Mouse (Mus musculus) activated CD4-positive, CD25-positive, alpha-beta regulatory T cell (primary cell): ENCODE measurements around the gene Cep55. TPM values are rescaled to one million over a fixed set of nuclear protein-coding genes. Genes with fewer than 3 reads are reported as not detected.

ENCODE experiments used
- polyA plus RNA-seq, 2 experiments: library from polyadenylated mRNA; unstranded; fragments of 100-300 nt; shearing (Covaris generic); gene quantifications; one replicate each; pipeline ENCODE4 v1.2.1; 2017

Gene Cep55
- polyA plus RNA-seq, result 1 to 10 TPM; 5.9 to 7.6 TPM

GRCm38 (mm10) chr19:38054720-38055192, at the start of gene Cep55:
Cep55 (plus strand) TSS chr19:38055011.

GRCm38 (mm10) chr19:38043281-38043981, 11.4 kb upstream of the Cep55 start, which contains the start of gene Myof:
Myof (minus strand) TSS chr19:38043577.

GRCm38 (mm10) chr19:38096858-38097758, 42.3 kb downstream of the Cep55 start, which contains the start of gene Ffar4:
Ffar4 (plus strand) TSS chr19:38097071.

Other genes starting within 250 kb of the Cep55 start
- under 1 TPM in 1 of 2 experiments, not detected in 1; 0.59 TPM for gene Myof, start 11.4 kb upstream of the Cep55 start, polyA plus RNA-seq
- not detected for gene Ffar4, start 42.1 kb downstream of the Cep55 start, polyA plus RNA-seq
- gene Rbp4, start 70.3 kb downstream of the Cep55 start, polyA plus RNA-seq, result not detected
- under 1 TPM in 1 of 2 experiments, not detected in 1; 0.06 TPM for gene Pde6c, start 77.8 kb downstream of the Cep55 start, polyA plus RNA-seq
- gene Fra10ac1, start 169.1 kb downstream of the Cep55 start, polyA plus RNA-seq, result 10 to 100 TPM; 27.3 to 37.2 TPM
- under 1 TPM in 1 of 2 experiments, not detected in 1; 0.63 TPM for gene Lgi1, start 209.5 kb downstream of the Cep55 start, polyA plus RNA-seq